Mouse (Mus musculus): ENCODE data around the gene Ermap.

The Ermap gene

DNA sequence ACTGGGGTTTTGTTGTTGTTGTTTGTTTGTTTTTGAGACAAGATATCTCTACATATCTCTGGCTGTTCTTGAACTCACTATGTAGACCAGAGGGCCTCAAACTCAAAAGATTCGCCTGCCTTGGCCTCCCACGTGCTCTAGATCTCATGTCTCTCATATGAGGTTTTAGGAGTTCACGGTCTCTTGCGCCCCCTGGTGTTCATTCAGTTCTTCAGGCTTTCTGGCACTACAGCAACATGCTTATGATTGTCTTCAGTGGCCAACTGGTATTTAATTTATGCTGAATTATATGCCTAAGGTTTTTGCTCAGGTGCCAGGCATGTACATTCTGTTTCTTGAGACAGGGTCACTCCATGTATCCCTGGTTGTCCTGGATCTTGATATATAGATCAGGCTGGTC is 22.1 kb downstream of the Ermap start:
- POLR2A ChIA-PET: interaction anchor here in 3 of 4 experiments (0.6 to 1.6 kb wide), 9 partner anchors 25 to 168 kb away, joined by 3 to 13 read pairs (median 4); partner anchors contain the start of genes Slc2a1 (in 1 of the 3) and Tmem269 (in 1 of the 3)
- CTCF ChIA-PET: interaction anchor here in 3 of 4 experiments (1.0 to 2.0 kb wide), 20 partner anchors 10 to 589 kb away, joined by 3 to 16 read pairs (median 4); no protein-coding TSS in a partner anchor

DNA sequence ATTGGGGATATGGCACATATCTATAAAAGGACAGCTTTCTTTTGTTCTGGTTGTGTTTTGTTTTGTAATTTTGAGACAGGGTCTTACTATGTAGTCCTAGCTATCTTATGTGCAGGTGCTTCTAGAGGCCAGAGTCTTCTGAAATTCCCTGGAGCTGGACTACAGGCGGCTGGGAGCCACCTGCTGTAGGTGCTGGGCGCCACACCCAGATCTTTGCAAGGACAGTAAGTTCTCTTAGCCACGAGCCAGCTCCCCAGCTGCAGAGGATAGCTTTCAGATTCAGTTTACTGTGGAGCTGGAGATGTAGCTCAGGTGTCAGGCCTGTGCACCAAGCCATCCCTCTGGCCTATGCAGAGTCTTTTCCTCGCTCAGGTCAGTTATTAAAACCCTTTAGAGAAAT is 22.7 kb downstream of the Ermap start:
- CTCF ChIA-PET: interaction anchor here (0.6 to 2.0 kb wide), 26 partner anchors 9 to 588 kb away, joined by 3 to 16 read pairs (median 4); partner anchors contain the start of gene Svbp (in 1 of the 4)
- POLR2A ChIA-PET: interaction anchor here in 3 of 4 experiments (0.6 to 1.6 kb wide), 13 partner anchors 24 to 544 kb away, joined by 3 to 13 read pairs (median 4); partner anchors contain the start of genes Slc2a1 (in 1 of the 3) and Tmem269 (in 1 of the 3)

DNA sequence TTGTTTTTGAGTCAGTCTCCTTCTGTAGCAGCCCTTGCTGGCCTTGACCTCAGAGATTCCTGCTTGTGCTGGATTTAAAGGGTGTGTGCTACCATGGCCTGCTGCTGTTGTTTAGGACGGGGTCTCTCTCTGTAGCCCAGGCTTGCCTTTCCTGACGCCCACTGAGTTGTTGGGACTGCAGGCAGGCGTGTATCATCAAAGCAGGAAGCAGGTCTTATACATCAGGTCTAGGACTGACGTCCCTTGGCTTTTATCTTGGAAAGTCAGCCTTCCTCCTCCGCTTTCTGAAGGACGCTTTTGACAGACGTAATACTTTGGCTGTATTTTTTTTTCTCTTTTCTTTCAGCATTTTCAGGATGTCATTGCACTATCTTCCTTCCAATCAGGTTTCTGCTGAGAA is 23.9 kb downstream of the Ermap start:
- CTCF ChIA-PET: interaction anchor here in 3 of 4 experiments (0.6 to 1.7 kb wide), 10 partner anchors 9 to 521 kb away, joined by 3 to 9 read pairs (median 4); partner anchors contain the start of genes AU022252 (in 1 of the 3), P3h1 (in 1 of the 3), Svbp (in 1 of the 3) and Tmem269 (in 1 of the 3)
- POLR2A ChIA-PET: interaction anchor here in 3 of 4 experiments (0.7 to 1.6 kb wide), 6 partner anchors 24 to 1590 kb away, joined by 3 to 13 read pairs (median 4); partner anchors contain the start of gene Slc2a1 (in 1 of the 3)

DNA sequence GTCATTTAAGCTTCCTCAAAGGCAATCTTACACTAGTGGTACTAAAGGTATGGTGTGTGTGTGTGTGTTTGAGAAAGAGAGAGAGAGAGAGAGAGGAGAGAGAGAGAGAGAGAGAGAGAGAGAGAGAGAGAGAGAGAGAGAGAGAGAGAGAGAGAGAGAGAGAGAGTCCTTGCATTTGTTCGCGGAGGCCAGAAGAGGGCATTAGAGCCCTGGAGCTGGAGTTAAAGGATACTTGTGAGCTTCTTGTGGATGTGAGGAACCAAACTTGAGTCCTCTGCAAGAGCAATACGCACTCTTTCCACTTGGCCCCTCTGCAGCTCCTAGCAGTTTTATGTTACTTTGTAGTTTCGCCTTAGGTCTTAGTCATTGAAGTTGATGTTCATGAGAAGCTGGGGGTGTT is 26.8 kb downstream of the Ermap start:
- POLR2A ChIA-PET: interaction anchor here in 3 of 4 experiments (0.6 to 1.9 kb wide), 17 partner anchors 10 to 161 kb away, joined by 3 to 11 read pairs (median 4); partner anchors contain the start of gene Slc2a1 (in 2 of the 3)
- CTCF ChIA-PET: interaction anchor here (0.5 to 1.7 kb wide), 39 partner anchors 9 to 1067 kb away, joined by 3 to 12 read pairs (median 4); partner anchors contain the start of genes AU022252 (in 1 of the 4) and Slc2a1 (in 1 of the 4)

DNA sequence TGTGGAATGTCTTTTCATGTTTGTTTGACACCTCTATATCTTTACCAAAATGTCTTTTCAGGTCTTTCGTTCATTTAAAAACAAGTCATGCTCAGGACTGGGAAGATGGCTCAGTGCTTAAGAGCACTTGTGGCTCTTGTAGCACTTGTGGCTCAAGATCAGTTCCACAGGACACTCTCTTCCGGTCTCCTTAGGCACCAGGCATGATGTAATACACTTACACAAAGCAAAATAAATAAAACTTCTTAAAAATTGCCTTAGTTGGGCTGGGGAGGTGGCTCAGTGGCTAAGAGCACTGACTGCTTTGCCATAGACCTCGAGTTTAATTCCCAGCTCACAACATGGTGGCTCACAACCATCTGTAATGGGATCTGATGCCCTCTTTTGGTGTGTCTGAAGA is 28.5 kb downstream of the Ermap start:
- CTCF ChIA-PET: interaction anchor here in 1 of 4 experiments (1.2 kb wide), 1 partner anchor 9 kb away, joined by 3 read pairs; no protein-coding TSS in a partner anchor
- POLR2A ChIA-PET: interaction anchor here in 1 of 4 experiments (0.9 to 1.9 kb wide), 3 partner anchors 34 to 150 kb away, joined by 3 to 4 read pairs (median 3); no protein-coding TSS in a partner anchor

DNA sequence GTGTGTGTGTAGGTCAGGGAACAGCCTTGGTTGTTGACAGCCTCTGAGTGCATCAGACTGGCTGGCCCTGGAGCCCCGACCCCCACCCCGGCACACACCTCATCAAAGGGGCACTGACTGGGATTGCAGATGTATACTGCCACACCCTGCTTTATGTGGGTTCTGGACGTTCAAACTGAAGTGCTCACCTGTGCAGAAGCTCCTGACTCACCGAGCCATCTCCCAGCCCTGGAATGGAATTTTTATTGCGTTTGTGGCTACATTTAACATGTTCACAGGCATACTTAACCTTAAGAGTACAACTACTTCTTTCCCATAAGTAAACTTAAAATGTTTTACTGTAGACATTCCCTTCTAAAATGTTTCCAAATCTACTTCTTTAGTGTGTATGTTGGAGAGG is 31.9 kb downstream of the Ermap start:
- CTCF ChIA-PET: interaction anchor here (0.6 to 2.6 kb wide), 35 partner anchors 8 to 1460 kb away, joined by 3 to 37 read pairs (median 6); partner anchors contain the start of genes AU022252 (in 2 of the 4), P3h1 (in 2 of the 4), Slc2a1 (in 1 of the 4) and Svbp (in 1 of the 4)
- POLR2A ChIA-PET: interaction anchor here in 3 of 4 experiments (0.7 to 2.8 kb wide), 7 partner anchors 15 to 978 kb away, joined by 3 to 12 read pairs (median 3); partner anchors contain the start of genes AU022252 (in 2 of the 3) and P3h1 (in 2 of the 3)

DNA sequence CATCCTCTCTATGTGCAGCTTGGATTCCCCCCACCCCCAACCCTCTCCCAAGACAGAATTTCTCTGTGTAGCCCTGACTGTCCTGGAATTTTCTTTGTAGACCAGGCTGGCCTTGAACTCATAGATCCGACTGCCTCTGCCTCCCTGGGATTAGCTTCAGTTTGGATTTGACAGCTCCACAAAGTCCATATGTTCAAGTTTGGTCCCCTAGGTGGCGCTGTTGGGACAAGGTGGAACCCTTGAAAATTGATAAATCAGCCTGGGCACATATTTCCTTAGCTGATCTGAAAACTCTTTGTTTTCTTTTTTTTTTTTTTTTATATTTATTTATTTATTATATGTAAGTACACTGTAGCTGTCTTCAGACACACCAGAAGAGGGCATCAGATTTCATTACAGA is 32.6 kb downstream of the Ermap start:
- ChIA-PET POLR2A (interaction anchor here in 3 of 4 experiments (0.7 to 2.8 kb wide), 14 partner anchors 10 to 977 kb away, joined by 3 to 12 read pairs (median 3); partner anchors contain the start of genes AU022252 (in 3 of the 3), P3h1 (in 3 of the 3) and Slc2a1 (in 2 of the 3)), CTCF (interaction anchor here (0.6 to 2.6 kb wide), 86 partner anchors 8 to 1460 kb away, joined by 3 to 37 read pairs (median 4); partner anchors contain the start of genes AU022252 (in 2 of the 4), P3h1 (in 2 of the 4), Slc2a1 (in 2 of the 4) and Zfp691 (in 2 of the 4))

DNA sequence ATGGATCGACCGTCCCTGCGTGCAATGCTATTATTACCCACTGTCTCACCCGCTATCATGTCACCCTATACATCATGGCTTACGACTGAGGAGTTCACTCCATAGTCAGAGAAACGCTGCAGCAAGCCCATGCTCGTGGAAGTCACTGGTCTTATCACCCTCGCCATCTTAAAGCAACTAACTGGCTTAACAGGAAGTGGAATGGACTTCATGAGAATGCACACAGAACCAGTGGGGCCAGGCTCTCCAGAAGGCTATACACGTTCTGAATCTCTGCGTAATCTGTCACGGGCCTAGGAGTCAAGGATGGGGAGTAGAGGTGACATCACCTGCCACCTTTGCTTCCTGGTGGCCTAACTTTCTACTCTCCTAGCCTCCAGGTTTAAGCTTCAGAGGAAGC is 41.1 kb downstream of the Ermap start:
- POLR2A ChIA-PET: interaction anchor here in 1 of 4 experiments (0.6 to 1.3 kb wide), 5 partner anchors 14 to 527 kb away, joined by 3 to 4 read pairs (median 3); no protein-coding TSS in a partner anchor
- CTCF ChIA-PET: interaction anchor here in 2 of 4 experiments (0.6 to 3.7 kb wide), 3 partner anchors 8 to 409 kb away, joined by 4 to 10 read pairs (median 4); no protein-coding TSS in a partner anchor

DNA sequence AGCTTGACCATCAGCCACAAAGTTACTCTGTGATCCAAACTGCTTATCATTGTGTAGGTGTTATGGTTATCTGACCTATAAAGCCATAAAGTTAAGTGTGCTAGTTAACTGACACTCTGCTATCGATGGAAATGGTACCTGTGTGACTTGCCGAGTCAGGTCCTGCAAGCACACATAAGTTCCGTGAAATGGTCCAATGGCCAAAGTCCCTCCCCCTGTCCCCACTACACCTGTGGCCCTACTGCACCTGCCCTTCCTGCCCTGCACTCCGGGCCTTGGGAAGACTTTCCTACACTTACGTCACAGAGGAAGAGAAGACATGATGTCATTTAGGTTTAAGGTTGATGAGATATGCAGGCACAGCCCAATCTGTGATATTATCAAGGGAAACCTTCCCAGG is 42.5 kb downstream of the Ermap start:
- ChIA-PET CTCF (interaction anchor here in 1 of 4 experiments (3.7 kb wide), 1 partner anchor 10 kb away, joined by 10 read pairs; no protein-coding TSS in a partner anchor), POLR2A (interaction anchor here in 2 of 4 experiments (0.6 to 1.6 kb wide), 9 partner anchors 8 to 76 kb away, joined by 3 to 5 read pairs (median 3); partner anchors contain the start of gene Slc2a1 (in 2 of the 2))

DNA sequence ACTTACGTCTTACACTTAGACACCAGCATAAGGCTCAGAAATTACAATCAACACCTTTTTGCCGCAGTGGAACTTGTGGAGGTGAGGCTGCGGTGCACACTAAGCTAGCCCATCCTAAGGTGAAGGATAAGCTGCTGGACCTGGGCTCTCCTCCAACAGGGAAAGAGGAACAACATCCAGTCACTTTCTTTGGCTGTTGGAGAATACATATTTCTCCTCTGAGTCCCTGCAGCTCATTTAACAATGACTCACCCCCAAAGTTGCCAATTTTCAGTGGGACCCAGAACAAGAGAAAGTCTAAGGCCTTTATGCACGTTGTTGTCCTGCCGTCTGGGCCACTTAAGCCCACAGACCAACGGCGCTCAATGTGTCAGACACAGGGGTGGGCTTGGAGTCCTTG is 43.0 kb downstream of the Ermap start:
- POLR2A ChIA-PET: interaction anchor here in 2 of 4 experiments (0.6 to 1.8 kb wide), 12 partner anchors 8 to 125 kb away, joined by 3 to 11 read pairs (median 3); partner anchors contain the start of gene Slc2a1 (in 2 of the 2)
- CTCF ChIA-PET: interaction anchor here in 1 of 4 experiments (3.7 kb wide), 1 partner anchor 10 kb away, joined by 10 read pairs; no protein-coding TSS in a partner anchor

DNA sequence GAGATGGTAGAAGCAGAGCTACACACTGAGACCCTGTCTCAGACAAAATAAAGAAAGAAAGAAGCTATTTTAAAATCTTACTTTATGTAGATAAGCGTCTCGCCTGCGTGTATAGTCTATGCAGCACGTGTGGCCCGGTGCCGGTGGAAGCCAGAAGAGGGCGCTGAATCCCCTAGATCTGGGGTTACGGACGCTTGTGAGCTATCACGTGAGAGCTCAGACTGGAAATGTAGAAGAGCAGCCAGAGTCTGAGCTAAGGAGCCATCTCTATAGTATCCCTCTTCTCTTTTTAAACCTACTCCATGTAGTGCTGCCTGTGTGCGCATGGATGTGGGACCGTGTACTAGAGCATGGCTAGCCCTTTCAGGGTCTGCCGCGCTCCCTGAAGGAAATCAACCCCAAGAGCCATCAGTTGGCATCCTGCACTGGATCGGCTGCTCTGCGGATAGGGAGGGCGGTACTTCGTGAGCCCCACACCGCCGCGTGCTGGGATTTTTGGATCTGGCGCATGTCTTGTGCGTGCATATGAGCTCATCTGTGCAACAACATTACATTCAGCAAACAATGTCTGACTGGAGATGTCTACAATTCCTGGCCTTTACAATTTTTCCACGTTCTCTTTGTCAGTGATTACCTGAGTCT is 47.5 kb downstream of the Ermap start:
- ChIA-PET POLR2A (interaction anchor here (0.5 to 12.9 kb wide), 70 partner anchors 9 to 1086 kb away, joined by 3 to 254 read pairs (median 4); partner anchors contain the start of genes Slc2a1 (in 3 of the 4), AU022252 (in 1 of the 4), P3h1 (in 1 of the 4) and Svbp (in 1 of the 4)), CTCF (interaction anchor here (0.5 to 4.2 kb wide), 61 partner anchors 8 to 671 kb away, joined by 3 to 37 read pairs (median 4); partner anchors contain the start of genes Slc2a1 (in 2 of the 4), AU022252 (in 1 of the 4), P3h1 (in 1 of the 4) and Svbp (in 1 of the 4))

DNA sequence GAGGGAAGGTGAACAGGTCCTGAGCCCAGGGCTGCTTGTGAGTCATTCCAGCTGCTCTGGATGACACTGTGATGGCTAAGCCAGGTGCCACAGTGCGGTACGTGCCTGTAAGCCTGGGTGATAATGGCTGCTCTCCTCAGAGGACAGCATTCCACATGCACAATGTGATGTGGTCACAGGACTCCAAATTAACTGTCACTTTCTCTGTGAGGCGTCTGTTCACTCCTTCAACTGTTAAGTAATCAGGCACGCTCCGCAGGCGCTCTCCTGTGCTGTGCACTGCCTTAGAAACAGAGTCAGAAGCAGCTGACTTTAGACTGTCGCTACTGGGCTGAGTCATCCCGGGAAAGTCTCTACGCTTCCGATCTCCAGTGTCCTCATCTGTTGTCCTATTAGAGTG is 48.6 kb downstream of the Ermap start:
- POLR2A ChIA-PET: interaction anchor here in 3 of 4 experiments (0.6 to 12.9 kb wide), 52 partner anchors 10 to 990 kb away, joined by 3 to 254 read pairs (median 4); partner anchors contain the start of genes Slc2a1 (in 3 of the 3), Tmem269 (in 1 of the 3) and Zfp691 (in 1 of the 3)
- CTCF ChIA-PET: interaction anchor here (0.5 to 4.2 kb wide), 30 partner anchors 11 to 727 kb away, joined by 3 to 37 read pairs (median 4); partner anchors contain the start of gene Slc2a1 (in 1 of the 4)

DNA sequence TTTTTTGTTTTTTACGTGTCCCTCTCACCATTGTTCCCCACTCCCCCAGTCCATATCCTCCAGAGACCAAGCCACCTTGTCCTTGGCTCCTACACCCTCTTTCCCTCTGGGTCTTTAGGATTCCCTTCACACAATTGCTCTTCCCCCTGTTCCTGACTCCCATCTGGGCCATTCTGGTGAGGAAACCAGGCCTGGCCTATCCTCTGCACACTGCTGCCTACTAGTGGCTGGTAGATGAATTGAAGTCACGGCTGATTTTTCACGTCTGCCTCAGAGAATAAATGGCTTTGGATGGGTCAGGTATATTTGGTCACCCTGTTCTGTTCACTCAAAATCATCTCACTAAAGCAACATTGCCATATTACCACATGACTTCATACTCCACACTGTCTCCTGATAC is 49.7 kb downstream of the Ermap start:
- POLR2A ChIA-PET: interaction anchor here (0.7 to 12.9 kb wide), 25 partner anchors 12 to 134 kb away, joined by 3 to 254 read pairs (median 6); partner anchors contain the start of genes Slc2a1 (in 3 of the 4), Tmem269 (in 1 of the 4) and Zfp691 (in 1 of the 4)
- CTCF ChIA-PET: interaction anchor here in 2 of 4 experiments (0.7 to 4.2 kb wide), 11 partner anchors 17 to 211 kb away, joined by 3 to 37 read pairs (median 7); partner anchors contain the start of gene Slc2a1 (in 1 of the 2)

DNA sequence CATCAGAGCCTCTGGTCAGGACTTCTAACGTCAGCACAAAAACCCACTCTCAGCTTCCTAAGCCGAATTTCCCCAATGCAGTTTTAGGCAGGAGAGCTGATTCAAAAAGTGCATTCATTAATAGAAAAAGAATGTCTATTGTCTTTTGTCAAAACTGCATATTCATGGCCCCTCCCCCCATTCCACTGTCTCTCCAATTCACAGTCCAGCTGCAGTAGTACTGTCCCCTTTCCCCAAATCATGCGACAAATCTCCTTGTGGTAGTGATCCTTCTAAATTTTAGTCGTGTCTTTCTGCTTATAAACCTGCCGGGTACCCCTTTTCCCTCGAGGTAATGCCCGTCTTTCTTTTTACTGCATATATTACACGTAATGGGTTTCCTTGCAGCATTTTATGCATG is 51.0 kb downstream of the Ermap start:
- POLR2A ChIA-PET: interaction anchor here (0.6 to 12.9 kb wide), 37 partner anchors 8 to 873 kb away, joined by 3 to 254 read pairs (median 5); partner anchors contain the start of genes Slc2a1 (in 3 of the 4), AU022252 (in 2 of the 4), P3h1 (in 2 of the 4) and Svbp (in 2 of the 4)

DNA sequence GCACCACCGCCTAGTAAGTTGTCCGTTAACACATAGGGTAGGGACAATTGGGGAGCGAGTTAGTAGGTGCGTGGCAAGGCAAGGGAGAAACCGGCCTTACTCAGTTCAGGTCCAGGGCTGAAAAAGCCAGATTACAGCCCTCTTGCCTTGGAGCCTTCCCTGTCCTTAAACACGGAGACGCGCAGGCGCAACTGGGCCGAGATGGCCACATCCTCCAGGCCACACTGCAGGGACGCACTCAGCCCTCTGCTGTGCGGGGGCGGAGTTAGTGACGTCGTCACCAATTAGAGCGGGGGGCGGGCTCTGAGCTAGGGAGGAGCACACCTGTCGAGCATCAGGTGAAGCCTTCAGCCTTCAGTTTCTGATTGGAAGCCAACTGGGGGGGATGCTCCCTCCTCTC is 51.6 kb downstream of the Ermap start:
- ChIA-PET POLR2A (interaction anchor here (0.6 to 12.9 kb wide), 43 partner anchors 9 to 1888 kb away, joined by 3 to 254 read pairs (median 5); partner anchors contain the start of genes Slc2a1 (in 3 of the 4), AU022252 (in 2 of the 4), P3h1 (in 2 of the 4) and Svbp (in 2 of the 4)), CTCF (interaction anchor here in 3 of 4 experiments (0.6 to 1.6 kb wide), 14 partner anchors 12 to 525 kb away, joined by 3 to 9 read pairs (median 4); partner anchors contain the start of genes Slc2a1 (in 3 of the 3) and P3h1 (in 1 of the 3))

More for the DNA sequence above, 51.0 kb downstream of the Ermap start:
- CTCF ChIA-PET: interaction anchor here in 2 of 4 experiments (0.6 to 1.6 kb wide), 8 partner anchors 12 to 132 kb away, joined by 3 to 9 read pairs (median 5); partner anchors contain the start of gene Slc2a1 (in 2 of the 2)

DNA sequence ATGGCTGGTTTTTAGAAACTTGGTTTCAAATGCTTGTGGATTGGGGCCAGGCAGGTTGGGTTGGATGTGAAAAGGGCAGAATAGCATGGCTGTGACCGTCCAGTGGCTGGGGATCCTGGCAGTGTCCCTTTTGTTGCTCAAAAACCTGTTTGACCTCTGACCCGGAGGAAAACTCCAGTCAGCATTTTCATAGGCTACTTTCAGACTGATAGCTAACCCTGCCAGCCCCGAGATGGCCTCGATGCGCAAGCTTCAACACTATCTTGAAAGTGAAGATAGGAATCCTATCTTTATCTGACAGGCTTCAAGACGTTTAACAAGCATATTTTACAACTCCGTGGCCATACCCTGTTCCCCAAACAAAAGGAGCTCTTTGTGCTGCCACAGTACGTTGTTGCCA is 52.5 kb downstream of the Ermap start:
- ChIA-PET POLR2A (interaction anchor here (1.0 to 12.9 kb wide), 21 partner anchors 9 to 143 kb away, joined by 3 to 254 read pairs (median 7); partner anchors contain the start of genes Slc2a1 (in 3 of the 4), AU022252 (in 1 of the 4), P3h1 (in 1 of the 4) and Zfp691 (in 1 of the 4)), CTCF (interaction anchor here (0.6 to 1.6 kb wide), 9 partner anchors 20 to 235 kb away, joined by 3 to 9 read pairs (median 3); partner anchors contain the start of gene Slc2a1 (in 2 of the 4))

Measured in embryonic stem cell, embryonic (primary cell).